Mouse (Mus musculus): ENCODE measurements around the gene Adcy5. TPM values are rescaled to one million over a fixed set of nuclear protein-coding genes. Genes with fewer than 3 reads are reported as not detected.

The Adcy5 gene
- total and polyA plus RNA-seq, 2 experiments from 2014 or later = 11.3 to 81.4 TPM

- Histone ChIP-seq H3K4me1 (ENCODE audit: control insufficient read depth, insufficient read depth) (no peaks in the 10 kb centered on the region; the same call in 1 of the 2 replicates), H3K9me3 (replicated peaks; ENCODE audit: control insufficient read depth, low read length) (no peaks in the 10 kb centered on the region), H3K27me3 (ENCODE audit: control insufficient read depth, insufficient read depth, low read length) (no peaks in the 10 kb centered on the region), H3K9ac (replicated peaks; ENCODE audit: low read depth, low read length) (no peak overlapping the region), H3K27ac (ENCODE audit: low read depth) (no peak overlapping the region), H3K4me2 (ENCODE audit: low read depth, low read length) (no peak overlapping the region), H3K36me3 (replicated peaks; ENCODE audit: control insufficient read depth, insufficient read depth, low read length) (no peaks in the 10 kb centered on the region), H3K4me3 (ENCODE audit: low read depth, low read length) (no peak overlapping the region)
- ATAC-seq (ENCODE audit: insufficient read depth, low read depth) (no peak), DNase-seq (ENCODE audit: low spot score) (no peak)
- 70% methylated on average over 8 of the region's 8 CpGs for WGBS
- TF ChIP-seq EP300 (IDR thresholded peaks at IDR 0.05; ENCODE audit: low read depth) (no peak), CTCF (IDR thresholded peaks at IDR 0.05; ENCODE audit: low read depth) (no peak)
These were observed 12.8 kb upstream of the Adcy5 start for GRCm38 (mm10) chr16:35141839-35142238.

GRCm38 (mm10) chr16:35146153-35146552 is 8.5 kb upstream of the Adcy5 start:
- TF ChIP-seq EP300 (IDR thresholded peaks at IDR 0.05; ENCODE audit: low read depth) (no peak), CTCF (IDR thresholded peaks at IDR 0.05; ENCODE audit: low read depth) (no peak)
- H3K4me3 ChIP-seq (ENCODE audit: low read depth, low read length) = no peak overlapping the region
- 14% methylated on average over 4 of the region's 4 CpGs for WGBS
- no peak overlapping the region for H3K4me2 ChIP-seq (ENCODE audit: low read depth, low read length)
- H3K9ac ChIP-seq (replicated peaks; ENCODE audit: low read depth, low read length) = no peak overlapping the region
- H3K27me3 ChIP-seq (ENCODE audit: control insufficient read depth, insufficient read depth, low read length) = 0 out of 2 replicates have a peak, but pooled peaks cover under 1% of the 10 kb centered on the region
- no peak overlapping the region for H3K27ac ChIP-seq (ENCODE audit: low read depth)
- H3K9me3 ChIP-seq (replicated peaks; ENCODE audit: control insufficient read depth, low read length) = no peaks in the 10 kb centered on the region
- DNase-seq (ENCODE audit: low spot score) = no peak
- H3K36me3 ChIP-seq (replicated peaks; ENCODE audit: control insufficient read depth, insufficient read depth, low read length) = no peaks in the 10 kb centered on the region
- no peak for ATAC-seq (ENCODE audit: insufficient read depth, low read depth)
- no peaks in the 10 kb centered on the region for H3K4me1 ChIP-seq (ENCODE audit: control insufficient read depth, insufficient read depth)

GRCm38 (mm10) chr16:35153146-35153755 is 1.4 kb upstream of the Adcy5 start:
- Histone ChIP-seq H3K27ac (ENCODE audit: low read depth) (no peak overlapping the region), H3K27me3 (ENCODE audit: control insufficient read depth, insufficient read depth, low read length) (peaks cover 27% of the 10 kb centered on the region), H3K4me1 (ENCODE audit: control insufficient read depth, insufficient read depth) (no peaks in the 10 kb centered on the region), H3K4me3 (ENCODE audit: low read depth, low read length) (no peak overlapping the region), H3K9me3 (replicated peaks; ENCODE audit: control insufficient read depth, low read length) (no peaks in the 10 kb centered on the region), H3K4me2 (ENCODE audit: low read depth, low read length) (no peak overlapping the region), H3K9ac (replicated peaks; ENCODE audit: low read depth, low read length) (no peak overlapping the region), H3K36me3 (replicated peaks; ENCODE audit: control insufficient read depth, insufficient read depth, low read length) (no peaks in the 10 kb centered on the region)
- DNase-seq (ENCODE audit: low spot score) (no peak), ATAC-seq (ENCODE audit: insufficient read depth, low read depth) (no peak)
- TF ChIP-seq EP300 (IDR thresholded peaks at IDR 0.05; ENCODE audit: low read depth) (no peak), CTCF (IDR thresholded peaks at IDR 0.05; ENCODE audit: low read depth) (no peak)
- 22% methylated on average over 12 of the region's 12 CpGs for WGBS

- H3K4me1 ChIP-seq (ENCODE audit: control insufficient read depth, insufficient read depth) = peaks cover under 1% of the 10 kb centered on the region; the same call in 1 of the 2 replicates
- H3K9ac ChIP-seq (replicated peaks; ENCODE audit: low read depth, low read length) = peak overlapping the region; percentile 82
- 0% methylated on average over 29 of the region's 29 CpGs for WGBS
- no peaks in the 10 kb centered on the region for H3K36me3 ChIP-seq (replicated peaks; ENCODE audit: control insufficient read depth, insufficient read depth, low read length)
- H3K27ac ChIP-seq (ENCODE audit: low read depth) = peak overlapping the region; percentile 86
- DNase-seq (ENCODE audit: low spot score) (peak; percentile 43), ATAC-seq (ENCODE audit: insufficient read depth, low read depth) (peak; percentile 46)
- H3K4me3 ChIP-seq (ENCODE audit: low read depth, low read length) = peak overlapping the region; percentile 74
- H3K27me3 ChIP-seq (ENCODE audit: control insufficient read depth, insufficient read depth, low read length) = peaks cover 27% of the 10 kb centered on the region
- TF ChIP-seq EP300 (IDR thresholded peaks at IDR 0.05; ENCODE audit: low read depth) = no peak
- TF ChIP-seq CTCF (IDR thresholded peaks at IDR 0.05; ENCODE audit: low read depth) = no peak
- H3K9me3 ChIP-seq (replicated peaks; ENCODE audit: control insufficient read depth, low read length) = no peaks in the 10 kb centered on the region
- peak overlapping the region; percentile 89 for H3K4me2 ChIP-seq (ENCODE audit: low read depth, low read length)
These were observed 434 bp upstream of the Adcy5 start for GRCm38 (mm10) chr16:35154245-35154640.

- ATAC-seq (ENCODE audit: insufficient read depth, low read depth) (peak; percentile 54), DNase-seq (ENCODE audit: low spot score) (peak; percentile 68)
- peaks cover 10% of the 10 kb centered on the region for H3K4me1 ChIP-seq (ENCODE audit: control insufficient read depth, insufficient read depth)
- H3K9ac ChIP-seq (replicated peaks; ENCODE audit: low read depth, low read length) = peak overlapping the region; percentile 82
- H3K36me3 ChIP-seq (replicated peaks; ENCODE audit: control insufficient read depth, insufficient read depth, low read length) = no peaks in the 10 kb centered on the region
- TF ChIP-seq CTCF (IDR thresholded peaks at IDR 0.05; ENCODE audit: low read depth) = peak; percentile 50
- TF ChIP-seq EP300 (IDR thresholded peaks at IDR 0.05; ENCODE audit: low read depth) = no peak
- peak overlapping the region; percentile 74 for H3K4me3 ChIP-seq (ENCODE audit: low read depth, low read length)
- WGBS = under 1% methylated on average over 67 of the region's 87 CpGs
- peaks cover 27% of the 10 kb centered on the region for H3K27me3 ChIP-seq (ENCODE audit: control insufficient read depth, insufficient read depth, low read length)
- peak overlapping the region; percentile 89 for H3K4me2 ChIP-seq (ENCODE audit: low read depth, low read length)
- H3K9me3 ChIP-seq (replicated peaks; ENCODE audit: control insufficient read depth, low read length) = no peaks in the 10 kb centered on the region
- H3K27ac ChIP-seq (ENCODE audit: low read depth) = peak overlapping the region; percentile 86
These were observed 971 bp downstream of the Adcy5 start for GRCm38 (mm10) chr16:35155391-35156305.

All from heart, postnatal 0 days (tissue).